Mouse (Mus musculus) small intestine, adult 2 months (tissue): Measurements from ENCODE around the gene Strn4.

Experiments used
- CTCF ChIP-seq: fragments of 200-500 bp; IDR thresholded peaks from 2 replicates; pipeline ENCODE4 v1.5.1; 2012; ENCODE audit warnings: low read depth, mild to moderate bottlenecking, control low read depth, inconsistent platforms, low read length, moderate library complexity, mixed read lengths; ENCODE audit not compliant: insufficient replicate concordance, insufficient read length; ENCODE audit errors: extremely low read depth
- POLR2A ChIP-seq: fragments of 200-500 bp; IDR thresholded peaks from 2 replicates; pipeline ENCODE4 v1.6.1; 2012; ENCODE audit warnings: low read depth, mild to moderate bottlenecking, control low read depth, inconsistent platforms, low read length, moderate library complexity

GRCm38 (mm10) chr7:16783224-16783688, 32.4 kb upstream of the Strn4 start:
- TF ChIP-seq CTCF (no peak), POLR2A (no peak)
